Mouse (Mus musculus) MEL (cell line): ENCODE measurements around the gene Ifna14. TPM values are rescaled to one million over a fixed set of nuclear protein-coding genes. Genes with fewer than 3 reads are reported as not detected.

Experiments used
- DNase-seq: peaks from one replicate; pipeline ENCODE4 v3.0.0; 2011; ENCODE audit warnings: low read depth, low spot score
- H3K27ac ChIP-seq: 2 replicates; pipeline ENCODE4 v1.5.1; 2012; ENCODE audit warnings: low read depth, mild to moderate bottlenecking, control low read depth, low read length, moderate library complexity; ENCODE audit not compliant: control insufficient read depth
- H3K27me3 ChIP-seq, 2 experiments: fragments of 150-350 bp in 1 of 2; sonication (generic) in 1 of 2; 2 replicates each; pipeline ENCODE4 v1.6.1; 2012; ENCODE audit warnings: low read length in 2 of 2, mild to moderate bottlenecking in 2 of 2, improper control_type of control experiment in 1 of 2, moderate library complexity in 1 of 2; ENCODE audit not compliant: insufficient read depth in 2 of 2, control insufficient read depth in 1 of 2
- H3K36me3 ChIP-seq, 2 experiments: 2 replicates each; pipeline ENCODE4 v1.6.1; 2012 to 2014; ENCODE audit warnings: low read length in 2 of 2, improper control_type of control experiment in 1 of 2, inconsistent platforms in 1 of 2, mild to moderate bottlenecking in 1 of 2; ENCODE audit not compliant: insufficient read depth in 2 of 2, control insufficient read depth in 1 of 2
- H3K4me1 ChIP-seq, 2 experiments: fragments of 150-350 bp in 1 of 2; sonication (generic) in 1 of 2; 2 replicates each; pipeline ENCODE4 v1.6.1; 2012; ENCODE audit warnings: low read length in 2 of 2, improper control_type of control experiment in 1 of 2, mild to moderate bottlenecking in 1 of 2; ENCODE audit not compliant: insufficient read depth in 2 of 2, control insufficient read depth in 1 of 2
- H3K4me3 ChIP-seq, 2 experiments: fragments of 150-350 bp in 1 of 2; sonication (generic) in 1 of 2; 2 replicates each; pipeline ENCODE4 v1.5.1; 2012; ENCODE audit warnings: low read depth in 2 of 2, low read length in 2 of 2, mild to moderate bottlenecking in 2 of 2, moderate library complexity in 2 of 2, control low read depth in 1 of 2, improper control_type of control experiment in 1 of 2; ENCODE audit not compliant: control insufficient read depth in 1 of 2, insufficient read depth in 1 of 2
- H3K79me2 ChIP-seq: 2 replicates; pipeline ENCODE4 v1.6.1; 2012; ENCODE audit warnings: mild to moderate bottlenecking, low read length, moderate library complexity; ENCODE audit not compliant: control insufficient read depth, poor library complexity, insufficient read depth
- H3K9ac ChIP-seq: 2 replicates; pipeline ENCODE4 v1.6.1; 2012; ENCODE audit warnings: low read depth, mild to moderate bottlenecking, control low read depth, low read length, moderate library complexity; ENCODE audit not compliant: control insufficient read depth, poor library complexity, severe bottlenecking
- H3K9me3 ChIP-seq: fragments of 150-350 bp; sonication (generic); replicated peaks from 2 replicates; pipeline ENCODE4 v1.6.1; 2012; ENCODE audit warnings: mild to moderate bottlenecking, low read length, improper control_type of control experiment, moderate library complexity; ENCODE audit not compliant: insufficient read depth
- CHD2 ChIP-seq: IDR thresholded peaks from 2 replicates; pipeline ENCODE4 v1.6.1; 2011; ENCODE audit warnings: low read length, improper control_type of control experiment
- E2F4 ChIP-seq: IDR thresholded peaks from 2 replicates; pipeline ENCODE4 v1.6.1; 2011; ENCODE audit warnings: low read depth, low read length, improper control_type of control experiment, borderline replicate concordance
- ELF1 ChIP-seq: IDR thresholded peaks from 2 replicates; pipeline ENCODE4 v1.6.1; 2014; ENCODE audit warnings: low read depth, mild to moderate bottlenecking, inconsistent platforms, low read length, improper control_type of control experiment, moderate library complexity
- EP300 ChIP-seq, 2 experiments: IDR thresholded peaks; 2 replicates each; pipeline ENCODE4 v1.6.1; 2011; ENCODE audit warnings: improper control_type of control experiment in 2 of 2, low read length in 2 of 2, low read depth in 1 of 2, mild to moderate bottlenecking in 1 of 2
- HCFC1 ChIP-seq: IDR thresholded peaks from 2 replicates; pipeline ENCODE4 v1.6.1; 2012; ENCODE audit warnings: low read depth, mild to moderate bottlenecking, inconsistent platforms, low read length, improper control_type of control experiment, moderate library complexity
- KAT2A ChIP-seq: conservative IDR thresholded peaks from 2 replicates; pipeline ENCODE4 v1.6.1; 2012; ENCODE audit warnings: low read depth, low read length, improper control_type of control experiment, inconsistent platforms
- MAFK ChIP-seq: IDR thresholded peaks from 2 replicates; pipeline ENCODE4 v1.6.1; 2011; ENCODE audit warnings: low read depth, mild to moderate bottlenecking, low read length, improper control_type of control experiment, borderline replicate concordance
- MEF2A ChIP-seq: IDR thresholded peaks from 2 replicates; pipeline ENCODE4 v1.6.1; 2014; ENCODE audit warnings: low read depth, mild to moderate bottlenecking, inconsistent platforms, low read length, improper control_type of control experiment; ENCODE audit not compliant: poor library complexity, insufficient replicate concordance, severe bottlenecking; ENCODE audit errors: extremely low read depth
- MYC ChIP-seq: IDR thresholded peaks from 2 replicates; pipeline ENCODE4 v1.6.1; 2011; ENCODE audit warnings: low read depth, mild to moderate bottlenecking, low read length, improper control_type of control experiment, moderate library complexity
- NELFE ChIP-seq: IDR thresholded peaks from 2 replicates; pipeline ENCODE4 v1.6.1; 2011; ENCODE audit warnings: low read depth, low read length, improper control_type of control experiment
- NRF1 ChIP-seq: IDR thresholded peaks from 2 replicates; pipeline ENCODE4 v1.6.1; 2014; ENCODE audit warnings: low read depth, mild to moderate bottlenecking, inconsistent platforms, low read length, improper control_type of control experiment, moderate library complexity; ENCODE audit not compliant: poor library complexity, insufficient read depth, severe bottlenecking
- POLR2A ChIP-seq, 2 experiments: IDR thresholded peaks; 2 replicates each; pipeline ENCODE4 v1.6.1; 2011 to 2012; ENCODE audit warnings: low read length in 2 of 2, mild to moderate bottlenecking in 2 of 2, control low read depth in 1 of 2, improper control_type of control experiment in 1 of 2, low read depth in 1 of 2, moderate library complexity in 1 of 2; ENCODE audit not compliant: control insufficient read depth in 1 of 2, insufficient read depth in 1 of 2, poor library complexity in 1 of 2
- POLR2AphosphoS2 ChIP-seq: IDR thresholded peaks from 2 replicates; pipeline ENCODE4 v1.6.1; 2011; ENCODE audit warnings: low read length, improper control_type of control experiment
- POLR2AphosphoS5 ChIP-seq: IDR thresholded peaks from 2 replicates; pipeline ENCODE4 v1.6.1; 2012; ENCODE audit warnings: low read depth, borderline replicate concordance, mild to moderate bottlenecking, inconsistent platforms, low read length, moderate library complexity, mixed read lengths
- RAD21 ChIP-seq: IDR thresholded peaks from 2 replicates; pipeline ENCODE4 v1.6.1; 2011; ENCODE audit warnings: mild to moderate bottlenecking, low read depth, low read length, improper control_type of control experiment
- RCOR1 ChIP-seq: IDR thresholded peaks from 2 replicates; pipeline ENCODE4 v1.6.1; 2012; ENCODE audit warnings: low read depth, mild to moderate bottlenecking, inconsistent platforms, low read length, improper control_type of control experiment
- SMC3 ChIP-seq: IDR thresholded peaks from 2 replicates; pipeline ENCODE4 v1.6.1; 2011; ENCODE audit warnings: low read depth, low read length, improper control_type of control experiment
- TBP ChIP-seq: IDR thresholded peaks from 2 replicates; pipeline ENCODE4 v1.8.0; 2011; ENCODE audit warnings: low read depth, low read length, improper control_type of control experiment
- TCF12 ChIP-seq: IDR thresholded peaks from 2 replicates; pipeline ENCODE4 v1.6.1; 2014; ENCODE audit warnings: low read depth, mild to moderate bottlenecking, inconsistent platforms, low read length, improper control_type of control experiment, moderate library complexity
- UBTF ChIP-seq: IDR thresholded peaks from 2 replicates; pipeline ENCODE4 v1.6.1; 2012; ENCODE audit warnings: low read depth, mild to moderate bottlenecking, inconsistent platforms, low read length, improper control_type of control experiment, moderate library complexity, borderline replicate concordance; ENCODE audit not compliant: insufficient read depth
- ZC3H11A ChIP-seq: IDR thresholded peaks from 2 replicates; pipeline ENCODE4 v1.6.1; 2012; ENCODE audit warnings: low read depth, mild to moderate bottlenecking, inconsistent platforms, low read length, improper control_type of control experiment
- ZKSCAN1 ChIP-seq: IDR thresholded peaks from 2 replicates; pipeline ENCODE4 v1.6.1; 2012; ENCODE audit warnings: low read depth, mild to moderate bottlenecking, inconsistent platforms, low read length, improper control_type of control experiment, moderate library complexity
- ZNF384 ChIP-seq: IDR thresholded peaks from 2 replicates; pipeline ENCODE4 v1.6.1; 2012; ENCODE audit warnings: low read depth, mild to moderate bottlenecking, inconsistent platforms, low read length, improper control_type of control experiment
- polyA plus RNA-seq, 2 experiments: library from polyadenylated mRNA; stranded (reverse) in 1 of 2; unstranded in 1 of 2; fragments of >175 nt in 1 of 2; fragments of >200 nt in 1 of 2; gene quantifications; 2 replicates each; pipeline versions ENCODE4 v1.2.1 to v1.2.4; 2012; ENCODE audit warnings: low replicate concordance in 2 of 2, low read depth in 1 of 2; ENCODE audit not compliant: insufficient read length in 2 of 2, insufficient read depth in 1 of 2, missing spikeins in 1 of 2
- total RNA-seq: library from RNA; depleted of rRNA; stranded (reverse); fragments of 300-350 nt; gene quantifications from 2 replicates; pipeline ENCODE4 v1.2.3, GENCODE M21; 2012

Ifna14 gene
- total and polyA plus RNA-seq, 3 experiments = not detected

DNA sequence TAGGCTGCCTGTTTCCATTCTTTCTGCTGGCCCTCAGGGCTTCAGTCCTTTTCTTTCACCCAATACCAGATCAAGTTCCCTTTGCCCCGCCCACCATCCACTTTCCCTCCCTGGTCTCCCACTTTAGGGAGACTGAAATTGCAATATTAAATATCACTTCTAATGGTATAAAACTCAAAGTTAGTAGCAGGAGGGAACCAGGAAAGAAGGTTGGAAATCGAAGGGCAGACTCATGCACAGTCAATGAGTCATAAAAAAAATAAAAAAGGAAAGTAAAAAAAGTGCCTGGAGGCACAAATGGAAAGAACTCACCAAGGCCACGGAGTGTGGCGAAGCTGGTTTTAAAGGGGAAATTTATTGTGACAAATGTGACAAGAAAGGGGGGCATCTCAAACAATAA lies 41.3 kb downstream of the Ifna14 start:
- H3K9me3 ChIP-seq = no peaks in the 10 kb centered on the region
- TF ChIP-seq CHD2 (no peak), E2F4 (no peak), RAD21 (no peak), NELFE (no peak), UBTF (no peak), POLR2AphosphoS2 (no peak), MYC (no peak), HCFC1 (no peak), EP300 (IDR thresholded peaks at IDR 0.05; ENCODE audit: low read depth in 1 of 2, low read length in 2 of 2) (no peak), TCF12 (no peak), ELF1 (no peak), SMC3 (no peak), MAFK (no peak), ZNF384 (no peak), POLR2A (IDR thresholded peaks at IDR 0.05; ENCODE audit: control insufficient read depth in 1 of 2, insufficient read depth in 1 of 2, low read depth in 1 of 2, low read length in 2 of 2, poor library complexity in 1 of 2) (no peak)
- no peaks in the 10 kb centered on the region for H3K36me3 ChIP-seq
- peaks cover 0 to 2% of the 10 kb centered on the region in 2 experiments; a peak in 3 of 4 replicates for H3K27me3 ChIP-seq
- no peak for DNase-seq
- H3K27ac ChIP-seq = no peak overlapping the region
- H3K9ac ChIP-seq = no peak overlapping the region
- no peaks in the 10 kb centered on the region for H3K4me1 ChIP-seq
- no peaks in the 10 kb centered on the region for H3K79me2 ChIP-seq
- no peak overlapping the region for H3K4me3 ChIP-seq

DNA sequence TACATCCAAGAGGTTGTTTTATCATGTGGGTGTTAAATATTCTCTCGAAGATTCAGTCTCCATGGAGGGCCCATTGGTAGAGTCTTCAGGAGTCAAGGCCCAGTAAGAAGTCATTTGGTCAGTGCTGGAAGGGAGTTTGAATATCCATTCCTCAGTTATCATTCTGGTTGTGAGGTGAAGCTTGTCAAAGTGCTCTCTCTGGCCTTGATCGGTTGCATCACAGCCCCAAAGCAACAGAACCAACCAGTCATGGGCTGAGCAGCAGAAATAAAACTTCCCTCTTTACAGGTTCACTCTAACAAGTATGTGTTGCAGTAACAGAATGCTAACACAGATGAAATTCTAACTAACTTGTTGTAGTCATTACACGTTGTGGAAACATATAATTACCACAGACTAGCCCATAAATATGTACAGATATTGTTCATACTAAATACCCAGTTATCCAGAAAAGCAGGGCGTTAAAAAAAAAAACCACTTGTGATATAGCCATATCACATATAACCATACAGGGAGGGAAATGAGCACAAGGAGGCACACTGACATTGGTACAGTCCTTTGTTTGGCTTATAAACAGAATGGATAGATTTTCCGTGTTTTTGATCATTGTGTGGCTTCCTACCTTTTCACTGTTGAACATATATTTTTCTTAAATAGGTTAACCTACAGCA lies 45.1 kb downstream of the Ifna14 start:
- Histone ChIP-seq H3K9ac (no peak overlapping the region), H3K4me3 (no peak overlapping the region), H3K27ac (no peak overlapping the region), H3K9me3 (no peaks in the 10 kb centered on the region)
- no peak for TF ChIP-seq RCOR1
- TF ChIP-seq E2F4 = no peak
- no peak for TF ChIP-seq KAT2A
- no peak for TF ChIP-seq ZNF384
- TF ChIP-seq POLR2A (IDR thresholded peaks at IDR 0.05; ENCODE audit: control insufficient read depth in 1 of 2, insufficient read depth in 1 of 2, low read depth in 1 of 2, low read length in 2 of 2, poor library complexity in 1 of 2) = no peak
- no peak for TF ChIP-seq MEF2A
- TF ChIP-seq ZC3H11A = no peak
- TF ChIP-seq ZKSCAN1 = no peak
- TF ChIP-seq NELFE = no peak
- TF ChIP-seq TBP = no peak
- TF ChIP-seq NRF1 = no peak
- no peak for TF ChIP-seq UBTF
- no peak for TF ChIP-seq SMC3
- TF ChIP-seq POLR2AphosphoS5 = no peak
- TF ChIP-seq TCF12 = no peak
- TF ChIP-seq, all 39 proteins: peak for 0
- no peaks in the 10 kb centered on the region for H3K4me1 ChIP-seq
- DNase-seq = no peak
- no peaks in the 10 kb centered on the region for H3K79me2 ChIP-seq
- H3K36me3 ChIP-seq = no peaks in the 10 kb centered on the region
- peaks cover 0 to 2% of the 10 kb centered on the region in 2 experiments; a peak in 2 of 4 replicates for H3K27me3 ChIP-seq
